15 mouse cellular contexts compared by ENCODE assay signal in the genomic region with DNA sequence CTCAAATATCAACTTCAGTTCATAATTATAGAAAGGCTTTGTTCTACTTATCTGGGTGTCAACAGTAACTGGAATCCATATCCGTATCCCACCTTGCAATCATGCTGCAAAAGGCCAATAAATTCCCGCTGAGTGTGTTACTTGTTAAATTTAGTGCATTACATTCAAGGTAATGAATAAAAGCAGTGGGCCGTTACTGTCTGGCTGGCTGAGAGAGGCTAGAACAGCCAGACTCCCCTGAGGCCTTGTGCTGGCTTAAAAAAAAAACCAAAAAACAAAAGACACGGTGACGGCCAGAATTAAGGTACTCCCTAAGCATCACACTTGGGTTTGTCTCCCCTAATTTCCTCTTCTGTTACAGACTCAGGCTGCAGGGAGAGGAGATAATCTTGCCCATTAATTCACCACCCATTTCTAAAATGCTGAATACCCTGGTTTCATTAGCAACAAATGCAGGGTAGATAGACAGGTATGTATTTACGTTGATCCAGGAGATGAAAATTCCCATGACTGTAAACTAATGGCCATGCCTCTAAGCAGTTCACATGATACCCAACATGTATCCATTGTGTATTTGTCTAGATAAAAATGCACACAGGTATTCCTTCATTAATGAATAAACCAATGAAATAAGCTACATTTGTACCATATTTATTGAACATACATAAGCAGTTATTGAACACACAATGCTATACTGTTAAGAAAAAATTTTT.
A peak's percentile ranks its signal among the peaks of the same experiment; 100 is the strongest.
DNase-seq lines count a peak whose midpoint lies in the region; ATAC-seq lines count a peak whose summit lies in the region.
"Had no signal": no experiment of that assay in that cellular context is flagged by ENCODE, and none has a peak within 500 bp of the region (broad histone marks: within the 10 kb centered on the region; RNA-seq: fewer than 3 reads in every experiment).

No protein-coding gene starts in this region.

- H3K9ac ChIP-seq in neural tube, embryonic 11.5 days (ENCODE audit: low read length), result no peak overlapping the region
- 0 out of 2 replicates have a peak overlapping the region, but pooled peaks have one; percentile 18 for H3K9ac ChIP-seq in hindbrain, embryonic 14.5 days
- H3K9ac ChIP-seq in midbrain, embryonic 14.5 days (replicated peaks; ENCODE audit: low read length), result no peak overlapping the region
- H3K9ac ChIP-seq: heart, embryonic 15.5 days had no signal

- no peaks in the 10 kb centered on the region for H3K36me3 ChIP-seq in neural tube, embryonic 11.5 days (ENCODE audit: control insufficient read depth, insufficient read depth, low read length)
- peaks cover 2% of the 10 kb centered on the region; the same call in 1 of the 2 replicates for H3K36me3 ChIP-seq in hindbrain, embryonic 14.5 days (replicated peaks; ENCODE audit: control insufficient read depth, insufficient read depth)
- H3K36me3 ChIP-seq in midbrain, embryonic 14.5 days (ENCODE audit: control insufficient read depth, insufficient read depth, low read length), result no peaks in the 10 kb centered on the region
- H3K36me3 ChIP-seq: heart, embryonic 15.5 days had no signal

- WGBS in neural tube, embryonic 11.5 days, result 58% methylated on average over 6 of the region's 6 CpGs
- 27% methylated on average over 6 of the region's 6 CpGs for WGBS in hindbrain, embryonic 14.5 days
- WGBS in midbrain, embryonic 14.5 days, result 24% methylated on average over 6 of the region's 6 CpGs

- peak overlapping the region; percentile 36; the same call in 1 of the 2 replicates for H3K27ac ChIP-seq in neural tube, embryonic 11.5 days (ENCODE audit: low read depth, low read length)
- H3K27ac ChIP-seq in hindbrain, embryonic 14.5 days, result peak overlapping the region; percentile 71
- peak overlapping the region; percentile 57 for H3K27ac ChIP-seq in midbrain, embryonic 14.5 days (replicated peaks; ENCODE audit: low read depth, low read length)
- H3K27ac ChIP-seq: heart, embryonic 15.5 days had no signal

- DNase-seq in neural tube, embryonic 11.5 days (ENCODE audit: low spot score), result no peak
- no peak for DNase-seq in neural tube, embryonic 10.5 days (ENCODE audit: extremely low spot score, low spot score)
- no peak for DNase-seq in hindbrain, embryonic 14.5 days (ENCODE audit: low spot score)
- peak; percentile 66 for DNase-seq in midbrain, embryonic 14.5 days
- no peak for DNase-seq in spleen, postnatal 36 days (ENCODE audit: low spot score in 2 of 2)
- DNase-seq in urinary bladder, postnatal 10 days (ENCODE audit: low spot score), result no peak
- DNase-seq in heart, postnatal 36 days, result no peak
- DNase-seq: adrenal gland, postnatal 25 days; cerebellum, adult 11 months; kidney, postnatal 25 days; layer of hippocampus, postnatal 36 days; liver; lung, adult 2 months had no signal

- H3K4me2 ChIP-seq in neural tube, embryonic 11.5 days (ENCODE audit: low read depth), result no peak overlapping the region
- H3K4me2 ChIP-seq in hindbrain, embryonic 14.5 days (replicated peaks), result no peak overlapping the region
- no peak overlapping the region for H3K4me2 ChIP-seq in midbrain, embryonic 14.5 days (ENCODE audit: low read length)
- H3K4me2 ChIP-seq: heart, embryonic 15.5 days had no signal

- H3K27me3 ChIP-seq in neural tube, embryonic 11.5 days (ENCODE audit: control insufficient read depth, insufficient read depth, low read length), result no peaks in the 10 kb centered on the region
- H3K27me3 ChIP-seq in hindbrain, embryonic 14.5 days (ENCODE audit: control insufficient read depth, insufficient read depth, low read length), result no peaks in the 10 kb centered on the region
- H3K27me3 ChIP-seq in midbrain, embryonic 14.5 days (ENCODE audit: control insufficient read depth, insufficient read depth, low read length), result no peaks in the 10 kb centered on the region
- H3K27me3 ChIP-seq: heart, embryonic 15.5 days had no signal

- intact Hi-C loops in heart, postnatal 36 days (cut with DNase I), result no loop called here

- H3K9me3 ChIP-seq in neural tube, embryonic 11.5 days (ENCODE audit: control insufficient read depth, low read length), result no peaks in the 10 kb centered on the region
- no peaks in the 10 kb centered on the region for H3K9me3 ChIP-seq in hindbrain, embryonic 14.5 days (ENCODE audit: control insufficient read depth, low read length)
- H3K9me3 ChIP-seq in midbrain, embryonic 14.5 days (ENCODE audit: control insufficient read depth, low read length), result no peaks in the 10 kb centered on the region
- H3K9me3 ChIP-seq: heart, embryonic 15.5 days had no signal

- no peak overlapping the region for H3K4me3 ChIP-seq in neural tube, embryonic 11.5 days (ENCODE audit: low read depth, low read length)
- no peak overlapping the region for H3K4me3 ChIP-seq in hindbrain, embryonic 14.5 days (replicated peaks; ENCODE audit: low read length)
- no peak overlapping the region for H3K4me3 ChIP-seq in midbrain, embryonic 14.5 days (replicated peaks; ENCODE audit: low read depth, low read length)
- H3K4me3 ChIP-seq: heart, embryonic 15.5 days had no signal

- H3K4me1 ChIP-seq in neural tube, embryonic 11.5 days (ENCODE audit: control insufficient read depth, insufficient read depth, low read length), result no peaks in the 10 kb centered on the region
- H3K4me1 ChIP-seq in hindbrain, embryonic 14.5 days (replicated peaks; ENCODE audit: control insufficient read depth, insufficient read depth, low read length), result peaks cover 12% of the 10 kb centered on the region
- peaks cover 4% of the 10 kb centered on the region; the same call in 1 of the 2 replicates for H3K4me1 ChIP-seq in midbrain, embryonic 14.5 days (ENCODE audit: control insufficient read depth, insufficient read depth, low read length)
- H3K4me1 ChIP-seq: heart, embryonic 15.5 days had no signal

- ATAC-seq in neural tube, embryonic 11.5 days (ENCODE audit: insufficient read depth, low FRiP score, low TSS enrichment), result peak; percentile 58; the same call in 1 of the 2 replicates
- peak; percentile 77 for ATAC-seq in hindbrain, embryonic 14.5 days (ENCODE audit: low FRiP score)
- ATAC-seq in midbrain, embryonic 14.5 days (ENCODE audit: low FRiP score, low TSS enrichment), result no peak; the same call in 1 of the 2 replicates
- ATAC-seq: intestine, embryonic 16.5 days had no signal
